ENCODE assay signal across 19 mouse cellular contexts in genomic region chr1:73997341-73997740, GRCm38 (mm10).
A peak's percentile ranks its signal among the peaks of the same experiment; 100 is the strongest.
DNase-seq lines count a peak whose midpoint lies in the region; ATAC-seq and TF ChIP-seq lines count a peak whose summit lies in the region.
"Had no signal": no experiment of that assay in that cellular context is flagged by ENCODE, and none has a peak within 500 bp of the region (broad histone marks: within the 10 kb centered on the region; RNA-seq: fewer than 3 reads in every experiment).

No protein-coding gene starts in this region.

- no peak for TF ChIP-seq POLR2A in kidney, adult 2 months (IDR thresholded peaks at IDR 0.05; ENCODE audit: low read depth, low read length)

- H3K4me3 ChIP-seq in heart, embryonic 10.5 days = no peak overlapping the region
- no peak overlapping the region for H3K4me3 ChIP-seq in kidney, adult 2 months (ENCODE audit: insufficient read depth, low read depth, low read length)
- H3K4me3 ChIP-seq in forebrain, embryonic 14.5 days (ENCODE audit: low read depth, low read length) = no peak overlapping the region
- H3K4me3 ChIP-seq: hindbrain, embryonic 10.5 days; limb, embryonic 12.5 days; liver, embryonic 12.5 days; midbrain, embryonic 13.5 days; neural tube, embryonic 13.5 days had no signal

- no peak overlapping the region for H3K9ac ChIP-seq in forebrain, embryonic 14.5 days (ENCODE audit: low read length)
- H3K9ac ChIP-seq: limb, embryonic 12.5 days; liver, embryonic 12.5 days; midbrain, embryonic 13.5 days; neural tube, embryonic 13.5 days had no signal

- peak overlapping the region; percentile 56; the same call in 1 of the 2 replicates for H3K27ac ChIP-seq in heart, embryonic 10.5 days
- peak overlapping the region; percentile 15 for H3K27ac ChIP-seq in kidney, adult 2 months (ENCODE audit: insufficient read depth, low read depth, low read length)
- no peak overlapping the region for H3K27ac ChIP-seq in forebrain, embryonic 14.5 days (ENCODE audit: low read depth, low read length)
- H3K27ac ChIP-seq: hindbrain, embryonic 10.5 days; hindbrain, postnatal 0 days; liver, embryonic 12.5 days; midbrain, embryonic 13.5 days; neural tube, embryonic 13.5 days had no signal

- H3K36me3 ChIP-seq in heart, embryonic 10.5 days = peaks cover 34% of the 10 kb centered on the region
- H3K36me3 ChIP-seq in kidney, adult 2 months (ENCODE audit: control insufficient read depth, insufficient read depth, low read length) = peaks cover 34% of the 10 kb centered on the region
- no peaks in the 10 kb centered on the region for H3K36me3 ChIP-seq in forebrain, embryonic 14.5 days (ENCODE audit: control insufficient read depth, insufficient read depth, low read length)
- H3K36me3 ChIP-seq: midbrain, embryonic 13.5 days; neural tube, embryonic 13.5 days had no signal

- no peak for DNase-seq in heart, embryonic 10.5 days (ENCODE audit: low spot score)
- no peak for DNase-seq in heart, adult 8-10 months (ENCODE audit: low spot score)
- DNase-seq in kidney, adult 2 months = no peak
- DNase-seq in kidney, adult 18-20 months = no peak
- DNase-seq in urinary bladder, adult 2 months (ENCODE audit: low spot score) = peak; percentile 22
- no peak for DNase-seq in urinary bladder, postnatal 10 days (ENCODE audit: low spot score)
- no peak for DNase-seq in forebrain, embryonic 14.5 days (ENCODE audit: low spot score)
- DNase-seq: cerebellum, adult 18-20 months; cerebellum, postnatal 25 days; embryo, embryonic 11 days; gastrocnemius, postnatal 14 days; right cerebral cortex, adult 18-20 months had no signal

- ATAC-seq in forebrain, embryonic 14.5 days = no peak
- ATAC-seq: hindbrain, postnatal 0 days; intestine, postnatal 0 days; liver, embryonic 12.5 days; midbrain, embryonic 13.5 days had no signal

- peaks cover 84% of the 10 kb centered on the region for H3K4me1 ChIP-seq in heart, embryonic 10.5 days
- peaks cover 66% of the 10 kb centered on the region for H3K4me1 ChIP-seq in kidney, adult 2 months (ENCODE audit: control insufficient read depth, insufficient read depth, low read length)
- H3K4me1 ChIP-seq in forebrain, embryonic 14.5 days (ENCODE audit: control insufficient read depth, insufficient read depth, low read length) = no peaks in the 10 kb centered on the region

- WGBS in heart, embryonic 10.5 days = 80% methylated on average over 6 of the region's 6 CpGs
- 74% methylated on average over 6 of the region's 6 CpGs for WGBS in kidney, adult 2 months
- 91% methylated on average over 6 of the region's 6 CpGs for WGBS in forebrain, embryonic 14.5 days

- TF ChIP-seq CTCF in kidney, adult 2 months (conservative IDR thresholded peaks at IDR 0.05; ENCODE audit: insufficient read depth, insufficient read length, low read depth, low read length) = no peak

- no peak overlapping the region for H3K4me2 ChIP-seq in forebrain, embryonic 14.5 days (ENCODE audit: low read length)
- H3K4me2 ChIP-seq: limb, embryonic 12.5 days; liver, embryonic 12.5 days; midbrain, embryonic 13.5 days; neural tube, embryonic 13.5 days had no signal

- H3K9me3 ChIP-seq in heart, embryonic 10.5 days = no peaks in the 10 kb centered on the region
- H3K9me3 ChIP-seq in forebrain, embryonic 14.5 days (replicated peaks; ENCODE audit: control insufficient read depth, low read length) = no peaks in the 10 kb centered on the region
- H3K9me3 ChIP-seq: hindbrain, embryonic 10.5 days; limb, embryonic 12.5 days; liver, embryonic 12.5 days; midbrain, embryonic 13.5 days; neural tube, embryonic 13.5 days had no signal

- 0 out of 2 replicates have a peak, but pooled peaks cover 4% of the 10 kb centered on the region for H3K27me3 ChIP-seq in heart, embryonic 10.5 days (ENCODE audit: insufficient read depth, poor library complexity, severe bottlenecking)
- no peaks in the 10 kb centered on the region for H3K27me3 ChIP-seq in kidney, adult 2 months (replicated peaks; ENCODE audit: control insufficient read depth, insufficient read depth, low read length)
- H3K27me3 ChIP-seq in forebrain, embryonic 14.5 days (replicated peaks; ENCODE audit: control insufficient read depth, insufficient read depth, low read length) = no peaks in the 10 kb centered on the region
- H3K27me3 ChIP-seq: limb, embryonic 12.5 days; liver, embryonic 12.5 days; midbrain, embryonic 13.5 days; neural tube, embryonic 13.5 days had no signal
